Mouse (Mus musculus): Measurements from ENCODE around the gene Btbd1. TPM values are rescaled to one million over a fixed set of nuclear protein-coding genes. Genes with fewer than 3 reads are reported as not detected.

The Btbd1 gene
- 66.6 TPM for polyA plus RNA-seq (2012; fragmentation: generic; extraction: Trizol)

- Histone ChIP-seq H3ac (ENCODE audit: control insufficient read depth, insufficient read length) (peak within 1 kb of the TSS; percentile 90), H3K27me3 (ENCODE audit: control insufficient read depth, insufficient read depth, insufficient read length) (no peaks in the 10 kb centered on the region), H3K4me3 (peak within 1 kb of the TSS; percentile 64), H3K36me3 (ENCODE audit: control insufficient read depth, insufficient read depth) (no peaks in the 10 kb centered on the region), H3K4me2 (ENCODE audit: low read depth) (peak within 1 kb of the TSS; percentile 89), H3K79me2 (ENCODE audit: control insufficient read depth, insufficient read depth) (peaks cover 42% of the 10 kb centered on the region)
- TF ChIP-seq SRF (IDR thresholded peaks at IDR 0.05; ENCODE audit: control insufficient read depth, insufficient read length, low read depth) (peak; percentile 79), MYOG (IDR thresholded peaks at IDR 0.05; ENCODE audit: control insufficient read depth in 1 of 3, insufficient read depth in 1 of 3, insufficient read length in 2 of 3, low read depth in 2 of 3) (no peak), CEBPB (IDR thresholded peaks at IDR 0.05; ENCODE audit: insufficient read depth, poor library complexity, severe bottlenecking) (no peak), POLR2AphosphoS2 (IDR thresholded peaks at IDR 0.05; ENCODE audit: insufficient read length, low read depth) (peak; percentile 86), MAX (IDR thresholded peaks at IDR 0.05; ENCODE audit: low read depth) (no peak), USF1 (IDR thresholded peaks at IDR 0.05; ENCODE audit: low read depth) (no peak), POLR2A (IDR thresholded peaks at IDR 0.05; ENCODE audit: insufficient read length, low read depth) (peak; percentile 87), MYOD1 (IDR thresholded peaks at IDR 0.05; ENCODE audit: control insufficient read depth in 1 of 3, insufficient read length in 2 of 3, low read depth in 2 of 3) (peak in 1 of 3 experiments; percentile 2), REST (IDR thresholded peaks at IDR 0.05; ENCODE audit: insufficient read depth, insufficient read length) (no peak), TCF3 (IDR thresholded peaks at IDR 0.05; ENCODE audit: insufficient read length, low read depth) (no peak), TCF12 (IDR thresholded peaks at IDR 0.05; ENCODE audit: insufficient read depth, poor library complexity, severe bottlenecking) (no peak), E2F4 (IDR thresholded peaks at IDR 0.05; ENCODE audit: insufficient read depth) (no peak)
These were observed at the start of gene Btbd1 for GRCm38 (mm10) chr7:81829379-81829894. Gene Btbd1, minus strand, starts transcription at chr7:81829431.

- TF ChIP-seq SRF (IDR thresholded peaks at IDR 0.05; ENCODE audit: control insufficient read depth, insufficient read length, low read depth) (no peak), E2F4 (IDR thresholded peaks at IDR 0.05; ENCODE audit: insufficient read depth) (no peak), MYOG (IDR thresholded peaks at IDR 0.05; ENCODE audit: control insufficient read depth in 1 of 3, insufficient read depth in 1 of 3, insufficient read length in 2 of 3, low read depth in 2 of 3) (no peak), REST (IDR thresholded peaks at IDR 0.05; ENCODE audit: insufficient read depth, insufficient read length) (no peak), TCF3 (IDR thresholded peaks at IDR 0.05; ENCODE audit: insufficient read length, low read depth) (no peak), MAX (IDR thresholded peaks at IDR 0.05; ENCODE audit: low read depth) (no peak), CEBPB (IDR thresholded peaks at IDR 0.05; ENCODE audit: insufficient read depth, poor library complexity, severe bottlenecking) (no peak), POLR2A (IDR thresholded peaks at IDR 0.05; ENCODE audit: insufficient read length, low read depth) (no peak), POLR2AphosphoS2 (IDR thresholded peaks at IDR 0.05; ENCODE audit: insufficient read length, low read depth) (no peak), MYOD1 (IDR thresholded peaks at IDR 0.05; ENCODE audit: control insufficient read depth in 1 of 3, insufficient read length in 2 of 3, low read depth in 2 of 3) (no peak), USF1 (IDR thresholded peaks at IDR 0.05; ENCODE audit: low read depth) (no peak), TCF12 (IDR thresholded peaks at IDR 0.05; ENCODE audit: insufficient read depth, poor library complexity, severe bottlenecking) (no peak)
- H3ac ChIP-seq (ENCODE audit: control insufficient read depth, insufficient read length): no peak overlapping the region
- no peak overlapping the region for H3K4me3 ChIP-seq
- no peaks in the 10 kb centered on the region for H3K36me3 ChIP-seq (ENCODE audit: control insufficient read depth, insufficient read depth)
- H3K27me3 ChIP-seq (ENCODE audit: control insufficient read depth, insufficient read depth, insufficient read length): peaks cover 15% of the 10 kb centered on the region
- no peak overlapping the region for H3K4me2 ChIP-seq (ENCODE audit: low read depth)
- no peaks in the 10 kb centered on the region for H3K79me2 ChIP-seq (ENCODE audit: control insufficient read depth, insufficient read depth)
These were observed 46.1 kb upstream of the Btbd1 start for GRCm38 (mm10) chr7:81875372-81875771.

DNA sequence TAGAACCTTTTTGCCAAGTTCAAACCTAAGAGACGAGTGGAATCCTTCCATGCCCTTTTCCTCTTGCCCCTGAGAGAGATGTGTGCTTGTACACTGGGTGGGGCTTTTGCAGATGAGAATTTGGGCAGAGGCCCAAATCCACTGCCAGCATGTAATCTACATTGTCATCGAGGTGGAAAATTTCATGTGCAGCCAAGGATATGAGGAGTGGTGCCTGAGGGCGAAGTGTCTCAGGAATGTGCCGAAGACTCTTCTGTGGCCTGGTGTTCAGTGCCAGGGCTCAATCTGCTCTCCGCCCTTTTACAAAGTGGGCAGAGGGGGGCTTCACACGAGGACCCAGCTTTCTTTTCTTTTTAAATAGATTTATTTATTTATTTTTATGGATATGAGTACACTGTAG lies 45.4 kb upstream of the Btbd1 start:
- Histone ChIP-seq H3K4me3 (no peak overlapping the region), H3K4me2 (ENCODE audit: low read depth) (no peak overlapping the region), H3K79me2 (ENCODE audit: control insufficient read depth, insufficient read depth) (no peaks in the 10 kb centered on the region), H3K36me3 (ENCODE audit: control insufficient read depth, insufficient read depth) (no peaks in the 10 kb centered on the region), H3K27me3 (ENCODE audit: control insufficient read depth, insufficient read depth, insufficient read length) (peaks cover 22% of the 10 kb centered on the region), H3ac (ENCODE audit: control insufficient read depth, insufficient read length) (no peak overlapping the region)
- no peak for TF ChIP-seq POLR2AphosphoS2 (IDR thresholded peaks at IDR 0.05; ENCODE audit: insufficient read length, low read depth)
- no peak for TF ChIP-seq MYOD1 (IDR thresholded peaks at IDR 0.05; ENCODE audit: control insufficient read depth in 1 of 3, insufficient read length in 2 of 3, low read depth in 2 of 3)
- TF ChIP-seq CEBPB (IDR thresholded peaks at IDR 0.05; ENCODE audit: insufficient read depth, poor library complexity, severe bottlenecking): no peak
- TF ChIP-seq TCF12 (IDR thresholded peaks at IDR 0.05; ENCODE audit: insufficient read depth, poor library complexity, severe bottlenecking): no peak
- no peak for TF ChIP-seq TCF3 (IDR thresholded peaks at IDR 0.05; ENCODE audit: insufficient read length, low read depth)
- no peak for TF ChIP-seq USF1 (IDR thresholded peaks at IDR 0.05; ENCODE audit: low read depth)
- no peak for TF ChIP-seq SRF (IDR thresholded peaks at IDR 0.05; ENCODE audit: control insufficient read depth, insufficient read length, low read depth)
- TF ChIP-seq POLR2A (IDR thresholded peaks at IDR 0.05; ENCODE audit: insufficient read length, low read depth): no peak
- TF ChIP-seq MYOG (IDR thresholded peaks at IDR 0.05; ENCODE audit: control insufficient read depth in 1 of 3, insufficient read depth in 1 of 3, insufficient read length in 2 of 3, low read depth in 2 of 3): no peak
- TF ChIP-seq REST (IDR thresholded peaks at IDR 0.05; ENCODE audit: insufficient read depth, insufficient read length): no peak
- TF ChIP-seq MAX (IDR thresholded peaks at IDR 0.05; ENCODE audit: low read depth): no peak
- no peak for TF ChIP-seq E2F4 (IDR thresholded peaks at IDR 0.05; ENCODE audit: insufficient read depth)

- TF ChIP-seq MYOG (IDR thresholded peaks at IDR 0.05; ENCODE audit: control insufficient read depth in 1 of 3, insufficient read depth in 1 of 3, insufficient read length in 2 of 3, low read depth in 2 of 3) (no peak), SRF (IDR thresholded peaks at IDR 0.05; ENCODE audit: control insufficient read depth, insufficient read length, low read depth) (no peak), REST (IDR thresholded peaks at IDR 0.05; ENCODE audit: insufficient read depth, insufficient read length) (no peak), POLR2AphosphoS2 (IDR thresholded peaks at IDR 0.05; ENCODE audit: insufficient read length, low read depth) (no peak), TCF12 (IDR thresholded peaks at IDR 0.05; ENCODE audit: insufficient read depth, poor library complexity, severe bottlenecking) (no peak), MAX (IDR thresholded peaks at IDR 0.05; ENCODE audit: low read depth) (no peak), E2F4 (IDR thresholded peaks at IDR 0.05; ENCODE audit: insufficient read depth) (no peak), MYOD1 (IDR thresholded peaks at IDR 0.05; ENCODE audit: control insufficient read depth in 1 of 3, insufficient read length in 2 of 3, low read depth in 2 of 3) (no peak), CEBPB (IDR thresholded peaks at IDR 0.05; ENCODE audit: insufficient read depth, poor library complexity, severe bottlenecking) (no peak), USF1 (IDR thresholded peaks at IDR 0.05; ENCODE audit: low read depth) (no peak), POLR2A (IDR thresholded peaks at IDR 0.05; ENCODE audit: insufficient read length, low read depth) (no peak), TCF3 (IDR thresholded peaks at IDR 0.05; ENCODE audit: insufficient read length, low read depth) (no peak)
- H3K79me2 ChIP-seq (ENCODE audit: control insufficient read depth, insufficient read depth): no peaks in the 10 kb centered on the region
- no peaks in the 10 kb centered on the region for H3K36me3 ChIP-seq (ENCODE audit: control insufficient read depth, insufficient read depth)
- H3K27me3 ChIP-seq (ENCODE audit: control insufficient read depth, insufficient read depth, insufficient read length): peaks cover 22% of the 10 kb centered on the region
- no peak overlapping the region for H3K4me3 ChIP-seq
- no peak overlapping the region for H3K4me2 ChIP-seq (ENCODE audit: low read depth)
- no peak overlapping the region for H3ac ChIP-seq (ENCODE audit: control insufficient read depth, insufficient read length)
These were observed 44.6 kb upstream of the Btbd1 start for GRCm38 (mm10) chr7:81873807-81874206.

All from myocyte (in vitro differentiated cells).